Mouse (Mus musculus): ENCODE measurements around the gene Vmn1r82. TPM values are rescaled to one million over a fixed set of nuclear protein-coding genes. Genes with fewer than 3 reads are reported as not detected.

The Vmn1r82 gene
- not detected in 2 replicates for polyA plus RNA-seq (2014; fragmentation: Nextera tagmentation; extraction: Ambion mirVana)

DNA sequence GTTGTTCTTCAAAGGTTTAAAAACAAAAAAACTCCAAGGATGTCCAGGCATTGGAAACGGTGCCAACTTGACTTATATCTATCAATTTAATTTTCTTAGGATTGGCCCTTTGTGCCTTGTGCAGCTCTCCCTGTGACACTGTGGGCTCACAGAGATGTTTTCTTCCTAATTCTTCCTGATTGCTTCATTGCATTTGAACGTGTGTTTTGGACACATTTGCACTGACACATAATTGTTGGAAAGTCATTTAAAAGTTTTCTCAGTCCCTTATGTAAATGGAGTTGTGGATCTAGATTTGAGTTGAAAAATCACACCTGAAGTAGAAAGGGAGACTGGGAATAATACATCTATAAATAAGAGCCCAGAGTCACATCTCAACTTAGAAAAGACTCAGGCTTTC is at the start of gene Vmn1r82:
Gene Vmn1r82 (plus strand): TSS at position 301 of the 400 bp plus-strand sequence.
- no peak within 1 kb of the TSS for H3K4me3 ChIP-seq (ENCODE audit: low read length)
- no peak within 1 kb of the TSS for H3K4me2 ChIP-seq (replicated peaks; ENCODE audit: low read depth, low read length)
- H3K9me3 ChIP-seq (ENCODE audit: control insufficient read depth, low read length): peaks cover 5% of the 10 kb centered on the region; the same call in 1 of the 2 replicates
- no peak for ATAC-seq (ENCODE audit: low FRiP score, low TSS enrichment)
- WGBS: 63% methylated on average over 2 of the region's 2 CpGs
- H3K9ac ChIP-seq (ENCODE audit: low read depth, low read length): no peak within 1 kb of the TSS
- no peaks in the 10 kb centered on the region for H3K36me3 ChIP-seq (ENCODE audit: control insufficient read depth, insufficient read depth, low read length)
- H3K27me3 ChIP-seq (ENCODE audit: control insufficient read depth, insufficient read depth, low read length): no peaks in the 10 kb centered on the region
- no peak within 1 kb of the TSS for H3K27ac ChIP-seq (ENCODE audit: low read depth, low read length)
- H3K4me1 ChIP-seq (ENCODE audit: control insufficient read depth, insufficient read depth, low read length): no peaks in the 10 kb centered on the region

DNA sequence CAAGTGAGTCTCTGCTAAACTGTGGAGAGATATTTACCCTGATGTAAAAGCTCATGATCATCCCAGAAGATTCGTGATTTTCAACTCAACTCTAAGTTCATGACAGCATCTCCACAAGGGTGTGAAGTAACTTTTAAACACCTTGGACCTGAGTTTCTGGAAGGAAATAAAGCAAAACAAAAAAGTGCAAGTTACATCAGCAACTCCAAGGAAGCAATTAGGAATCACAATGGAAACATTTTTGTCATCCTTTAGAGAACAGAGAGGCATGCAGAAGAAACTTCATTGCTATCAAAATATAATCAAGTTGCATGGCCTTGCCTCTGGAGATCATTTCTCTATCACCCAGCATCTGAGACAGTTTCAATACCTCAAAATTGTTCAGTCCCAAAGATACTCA is 32.1 kb upstream of the Vmn1r82 start, which contains the start of gene Vmn1r81:
Gene Vmn1r81 (minus strand): TSS at position 101 of the 400 bp plus-strand sequence.
- 85% methylated on average over 1 of the region's 1 CpGs for WGBS
- 0 out of 2 replicates have a peak, but pooled peaks cover 2% of the 10 kb centered on the region for H3K9me3 ChIP-seq (ENCODE audit: control insufficient read depth, low read length)
- H3K4me3 ChIP-seq (ENCODE audit: low read length): no peak within 1 kb of the TSS
- no peaks in the 10 kb centered on the region for H3K27me3 ChIP-seq (ENCODE audit: control insufficient read depth, insufficient read depth, low read length)
- no peaks in the 10 kb centered on the region for H3K36me3 ChIP-seq (ENCODE audit: control insufficient read depth, insufficient read depth, low read length)
- no peak for ATAC-seq (ENCODE audit: low FRiP score, low TSS enrichment)
- no peaks in the 10 kb centered on the region for H3K4me1 ChIP-seq (ENCODE audit: control insufficient read depth, insufficient read depth, low read length)
- no peak within 1 kb of the TSS for H3K9ac ChIP-seq (ENCODE audit: low read depth, low read length)
- H3K27ac ChIP-seq (ENCODE audit: low read depth, low read length): no peak within 1 kb of the TSS
- no peak within 1 kb of the TSS for H3K4me2 ChIP-seq (replicated peaks; ENCODE audit: low read depth, low read length)

DNA sequence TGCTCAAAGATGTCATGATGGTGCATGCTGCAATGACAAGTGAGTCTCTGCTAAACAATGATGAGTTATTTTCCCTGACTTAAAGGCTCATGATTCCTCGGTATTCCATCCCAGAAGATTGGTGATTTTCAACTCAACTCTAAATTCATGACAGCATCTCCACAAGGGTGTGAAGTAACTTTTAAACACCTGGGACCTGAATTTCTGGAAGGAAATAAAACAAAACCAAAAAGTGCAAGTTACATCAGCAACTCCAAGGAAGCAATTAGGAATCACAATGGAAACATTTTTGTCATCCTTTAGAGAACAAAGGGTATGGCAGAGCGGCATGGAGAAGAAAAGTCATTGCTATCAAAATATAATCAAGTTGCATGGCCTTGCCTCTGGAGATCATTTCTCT is 29.2 kb downstream of the Vmn1r82 start, which contains the start of gene Vmn1r83:
Gene Vmn1r83 (minus strand): TSS at position 101 of the 400 bp plus-strand sequence.
- WGBS: 89% methylated on average over 2 of the region's 2 CpGs
- Histone ChIP-seq H3K27me3 (ENCODE audit: control insufficient read depth, insufficient read depth, low read length) (no peaks in the 10 kb centered on the region), H3K36me3 (ENCODE audit: control insufficient read depth, insufficient read depth, low read length) (no peaks in the 10 kb centered on the region), H3K9me3 (ENCODE audit: control insufficient read depth, low read length) (peaks cover 8% of the 10 kb centered on the region; the same call in 1 of the 2 replicates), H3K4me3 (ENCODE audit: low read length) (no peak within 1 kb of the TSS), H3K9ac (ENCODE audit: low read depth, low read length) (no peak within 1 kb of the TSS), H3K27ac (ENCODE audit: low read depth, low read length) (no peak within 1 kb of the TSS), H3K4me2 (replicated peaks; ENCODE audit: low read depth, low read length) (no peak within 1 kb of the TSS), H3K4me1 (ENCODE audit: control insufficient read depth, insufficient read depth, low read length) (no peaks in the 10 kb centered on the region)
- no peak for ATAC-seq (ENCODE audit: low FRiP score, low TSS enrichment)

Other genes with a start within 250 kb of the Vmn1r82 start
- gene Vmn1r78, start 150.2 kb upstream of the Vmn1r82 start, polyA plus RNA-seq (2014; fragmentation: Nextera tagmentation; extraction: Ambion mirVana): not detected in 2 replicates
- gene Vmn1r79, start 129.2 kb upstream of the Vmn1r82 start, polyA plus RNA-seq (2014; fragmentation: Nextera tagmentation; extraction: Ambion mirVana): not detected in 2 replicates
- not detected in 2 replicates for gene Vmn1r80, start 111.1 kb upstream of the Vmn1r82 start, polyA plus RNA-seq (2014; fragmentation: Nextera tagmentation; extraction: Ambion mirVana)
- not detected in 2 replicates for gene Vmn1r81, start 32.2 kb upstream of the Vmn1r82 start, polyA plus RNA-seq (2014; fragmentation: Nextera tagmentation; extraction: Ambion mirVana)
- not detected in 2 replicates for gene Vmn1r83, start 29.1 kb downstream of the Vmn1r82 start, polyA plus RNA-seq (2014; fragmentation: Nextera tagmentation; extraction: Ambion mirVana)
- not detected in 2 replicates for gene Vmn1r84, start 68.8 kb downstream of the Vmn1r82 start, polyA plus RNA-seq (2014; fragmentation: Nextera tagmentation; extraction: Ambion mirVana)
- gene Zfp551, start 122.3 kb downstream of the Vmn1r82 start, polyA plus RNA-seq (2014; fragmentation: Nextera tagmentation; extraction: Ambion mirVana): 3.0 and 4.4 TPM in 2 replicates
- 22.5 and 31.1 TPM in 2 replicates for gene Zfp606, start 177.9 kb downstream of the Vmn1r82 start, polyA plus RNA-seq (2014; fragmentation: Nextera tagmentation; extraction: Ambion mirVana)
- gene 2900092C05Rik, start 212.1 kb downstream of the Vmn1r82 start, polyA plus RNA-seq (2014; fragmentation: Nextera tagmentation; extraction: Ambion mirVana): not detected in 2 replicates